Mouse (Mus musculus): ENCODE results near the gene Tomm40. TPM values are rescaled to one million over a fixed set of nuclear protein-coding genes. Genes with fewer than 3 reads are reported as not detected.
A peak's percentile ranks its signal among the peaks of the same experiment; 100 is the strongest.

Gene Tomm40
- polyA plus RNA-seq, 1 experiment = 218 TPM

- TF ChIP-seq CTCF (IDR thresholded peaks at IDR 0.05; ENCODE audit: control insufficient read depth, insufficient read depth, insufficient read length) (no peak), CEBPB (IDR thresholded peaks at IDR 0.05; ENCODE audit: low read depth) (no peak), MAX (IDR thresholded peaks at IDR 0.05) (no peak), FOSL1 (IDR thresholded peaks at IDR 0.05; ENCODE audit: insufficient read depth, low read length, poor library complexity, severe bottlenecking) (no peak), MYOD1 (IDR thresholded peaks at IDR 0.05; ENCODE audit: control insufficient read depth, insufficient read length, low read depth) (no peak), USF1 (IDR thresholded peaks at IDR 0.05; ENCODE audit: low read depth) (no peak), MYOG (IDR thresholded peaks at IDR 0.05; ENCODE audit: control insufficient read depth, extremely low read depth, insufficient read length) (no peak)
- Histone ChIP-seq H3K4me3 (ENCODE audit: insufficient read depth, poor library complexity, severe bottlenecking) (no peak overlapping the region), H3K27me3 (ENCODE audit: control insufficient read depth, insufficient read depth, insufficient read length) (no peaks in the 10 kb centered on the region), H3ac (ENCODE audit: control insufficient read depth, insufficient read length, low read depth) (no peak overlapping the region), H3K79me2 (ENCODE audit: control insufficient read depth, insufficient read depth) (peaks cover 31% of the 10 kb centered on the region), H3K36me3 (ENCODE audit: control insufficient read depth, insufficient read depth) (no peaks in the 10 kb centered on the region), H3K79me3 (ENCODE audit: low read depth) (peaks cover 26% of the 10 kb centered on the region)
These were observed 48.5 kb downstream of the Tomm40 start for GRCm38 (mm10) chr7:19666750-19667149.

GRCm38 (mm10) chr7:19664955-19665841, 50.0 kb downstream of the Tomm40 start, which contains the start of gene Clptm1:
TSS of gene Clptm1 (minus strand) at chr7:19665033.
- H3K4me3 ChIP-seq (ENCODE audit: insufficient read depth, poor library complexity, severe bottlenecking) = peak within 1 kb of the TSS; percentile 79
- no peaks in the 10 kb centered on the region for H3K27me3 ChIP-seq (ENCODE audit: control insufficient read depth, insufficient read depth, insufficient read length)
- no peaks in the 10 kb centered on the region for H3K36me3 ChIP-seq (ENCODE audit: control insufficient read depth, insufficient read depth)
- peaks cover 46% of the 10 kb centered on the region for H3K79me2 ChIP-seq (ENCODE audit: control insufficient read depth, insufficient read depth)
- peaks cover 39% of the 10 kb centered on the region for H3K79me3 ChIP-seq (ENCODE audit: low read depth)
- TF ChIP-seq MYOG (IDR thresholded peaks at IDR 0.05; ENCODE audit: control insufficient read depth, extremely low read depth, insufficient read length) (no peak), CTCF (IDR thresholded peaks at IDR 0.05; ENCODE audit: control insufficient read depth, insufficient read depth, insufficient read length) (no peak), MAX (IDR thresholded peaks at IDR 0.05) (no peak), FOSL1 (IDR thresholded peaks at IDR 0.05; ENCODE audit: insufficient read depth, low read length, poor library complexity, severe bottlenecking) (no peak), CEBPB (IDR thresholded peaks at IDR 0.05; ENCODE audit: low read depth) (no peak), MYOD1 (IDR thresholded peaks at IDR 0.05; ENCODE audit: control insufficient read depth, insufficient read length, low read depth) (no peak), USF1 (IDR thresholded peaks at IDR 0.05; ENCODE audit: low read depth) (no peak)
- H3ac ChIP-seq (ENCODE audit: control insufficient read depth, insufficient read length, low read depth) = peak within 1 kb of the TSS; percentile 97

GRCm38 (mm10) chr7:19664455-19664954, 50.7 kb downstream of the Tomm40 start:
- no peak for TF ChIP-seq FOSL1 (IDR thresholded peaks at IDR 0.05; ENCODE audit: insufficient read depth, low read length, poor library complexity, severe bottlenecking)
- TF ChIP-seq MYOD1 (IDR thresholded peaks at IDR 0.05; ENCODE audit: control insufficient read depth, insufficient read length, low read depth) = no peak
- TF ChIP-seq USF1 (IDR thresholded peaks at IDR 0.05; ENCODE audit: low read depth) = no peak
- no peak for TF ChIP-seq CTCF (IDR thresholded peaks at IDR 0.05; ENCODE audit: control insufficient read depth, insufficient read depth, insufficient read length)
- no peak for TF ChIP-seq CEBPB (IDR thresholded peaks at IDR 0.05; ENCODE audit: low read depth)
- TF ChIP-seq MAX (IDR thresholded peaks at IDR 0.05) = no peak
- TF ChIP-seq MYOG (IDR thresholded peaks at IDR 0.05; ENCODE audit: control insufficient read depth, extremely low read depth, insufficient read length) = no peak
- H3K79me3 ChIP-seq (ENCODE audit: low read depth) = peaks cover 46% of the 10 kb centered on the region
- peak overlapping the region; percentile 79 for H3K4me3 ChIP-seq (ENCODE audit: insufficient read depth, poor library complexity, severe bottlenecking)
- H3ac ChIP-seq (ENCODE audit: control insufficient read depth, insufficient read length, low read depth) = peak overlapping the region; percentile 97
- no peaks in the 10 kb centered on the region for H3K27me3 ChIP-seq (ENCODE audit: control insufficient read depth, insufficient read depth, insufficient read length)
- H3K36me3 ChIP-seq (ENCODE audit: control insufficient read depth, insufficient read depth) = no peaks in the 10 kb centered on the region
- H3K79me2 ChIP-seq (ENCODE audit: control insufficient read depth, insufficient read depth) = peaks cover 53% of the 10 kb centered on the region

- Histone ChIP-seq H3K79me3 (ENCODE audit: low read depth) (peaks cover 49% of the 10 kb centered on the region), H3K27me3 (ENCODE audit: control insufficient read depth, insufficient read depth, insufficient read length) (no peaks in the 10 kb centered on the region), H3K79me2 (ENCODE audit: control insufficient read depth, insufficient read depth) (peaks cover 59% of the 10 kb centered on the region), H3K36me3 (ENCODE audit: control insufficient read depth, insufficient read depth) (no peaks in the 10 kb centered on the region), H3ac (ENCODE audit: control insufficient read depth, insufficient read length, low read depth) (peak overlapping the region; percentile 97), H3K4me3 (ENCODE audit: insufficient read depth, poor library complexity, severe bottlenecking) (peak overlapping the region; percentile 79)
- TF ChIP-seq FOSL1 (IDR thresholded peaks at IDR 0.05; ENCODE audit: insufficient read depth, low read length, poor library complexity, severe bottlenecking) (no peak), CTCF (IDR thresholded peaks at IDR 0.05; ENCODE audit: control insufficient read depth, insufficient read depth, insufficient read length) (no peak), CEBPB (IDR thresholded peaks at IDR 0.05; ENCODE audit: low read depth) (no peak), USF1 (IDR thresholded peaks at IDR 0.05; ENCODE audit: low read depth) (no peak), MAX (IDR thresholded peaks at IDR 0.05) (no peak), MYOG (IDR thresholded peaks at IDR 0.05; ENCODE audit: control insufficient read depth, extremely low read depth, insufficient read length) (no peak), MYOD1 (IDR thresholded peaks at IDR 0.05; ENCODE audit: control insufficient read depth, insufficient read length, low read depth) (no peak)
These were observed 51.3 kb downstream of the Tomm40 start for GRCm38 (mm10) chr7:19663940-19664339.

GRCm38 (mm10) chr7:19652614-19653013, 62.6 kb downstream of the Tomm40 start:
- H3K27me3 ChIP-seq (ENCODE audit: control insufficient read depth, insufficient read depth, insufficient read length) = no peaks in the 10 kb centered on the region
- no peak overlapping the region for H3K4me3 ChIP-seq (ENCODE audit: insufficient read depth, poor library complexity, severe bottlenecking)
- no peak overlapping the region for H3ac ChIP-seq (ENCODE audit: control insufficient read depth, insufficient read length, low read depth)
- peaks cover 8% of the 10 kb centered on the region for H3K79me3 ChIP-seq (ENCODE audit: low read depth)
- H3K36me3 ChIP-seq (ENCODE audit: control insufficient read depth, insufficient read depth) = peaks cover 8% of the 10 kb centered on the region
- TF ChIP-seq USF1 (IDR thresholded peaks at IDR 0.05; ENCODE audit: low read depth) (no peak), FOSL1 (IDR thresholded peaks at IDR 0.05; ENCODE audit: insufficient read depth, low read length, poor library complexity, severe bottlenecking) (no peak), MAX (IDR thresholded peaks at IDR 0.05) (no peak), MYOD1 (IDR thresholded peaks at IDR 0.05; ENCODE audit: control insufficient read depth, insufficient read length, low read depth) (no peak), MYOG (IDR thresholded peaks at IDR 0.05; ENCODE audit: control insufficient read depth, extremely low read depth, insufficient read length) (no peak), CTCF (IDR thresholded peaks at IDR 0.05; ENCODE audit: control insufficient read depth, insufficient read depth, insufficient read length) (no peak), CEBPB (IDR thresholded peaks at IDR 0.05; ENCODE audit: low read depth) (no peak)
- H3K79me2 ChIP-seq (ENCODE audit: control insufficient read depth, insufficient read depth) = peaks cover 16% of the 10 kb centered on the region

Other genes starting within 250 kb of the Tomm40 start
- 4.8 TPM for gene Bloc1s3, start 207.1 kb downstream of the Tomm40 start, polyA plus RNA-seq (2012; fragmentation: generic; extraction: Trizol)
- gene Trappc6a, start 207.0 kb downstream of the Tomm40 start, polyA plus RNA-seq (2012; fragmentation: generic; extraction: Trizol) = 23.2 TPM
- gene Nkpd1, start 197.6 kb downstream of the Tomm40 start, polyA plus RNA-seq (2012; fragmentation: generic; extraction: Trizol) = 0.11 TPM
- 32.6 TPM for gene Ppp1r37, start 152.4 kb downstream of the Tomm40 start, polyA plus RNA-seq (2012; fragmentation: generic; extraction: Trizol)
- 1.9 TPM for gene Zfp296, start 138.2 kb downstream of the Tomm40 start, polyA plus RNA-seq (2012; fragmentation: generic; extraction: Trizol)
- gene Gemin7, start 137.8 kb downstream of the Tomm40 start, polyA plus RNA-seq (2012; fragmentation: generic; extraction: Trizol) = 136 TPM
- gene Clasrp, start 111.0 kb downstream of the Tomm40 start, polyA plus RNA-seq (2012; fragmentation: generic; extraction: Trizol) = 19.0 TPM
- 11.1 TPM for gene Relb, start 86.0 kb downstream of the Tomm40 start, polyA plus RNA-seq (2012; fragmentation: generic; extraction: Trizol)
- gene Clptm1, start 50.4 kb downstream of the Tomm40 start, polyA plus RNA-seq (2012; fragmentation: generic; extraction: Trizol) = 95.7 TPM
- not detected for gene Apoc2, start 37.5 kb downstream of the Tomm40 start, polyA plus RNA-seq (2012; fragmentation: generic; extraction: Trizol)
- gene Gm44805, start 34.0 kb downstream of the Tomm40 start, polyA plus RNA-seq (2012; fragmentation: generic; extraction: Trizol) = not detected
- gene Apoc4, start 34.0 kb downstream of the Tomm40 start, polyA plus RNA-seq (2012; fragmentation: generic; extraction: Trizol) = not detected
- gene Apoc1, start 22.8 kb downstream of the Tomm40 start, polyA plus RNA-seq (2012; fragmentation: generic; extraction: Trizol) = not detected
- gene Apoe, start 16.2 kb downstream of the Tomm40 start, polyA plus RNA-seq (2012; fragmentation: generic; extraction: Trizol) = 2.0 TPM
- 26.7 TPM for gene Nectin2, start 35.0 kb upstream of the Tomm40 start, polyA plus RNA-seq (2012; fragmentation: generic; extraction: Trizol)
- gene Bcam, start 55.6 kb upstream of the Tomm40 start, polyA plus RNA-seq (2012; fragmentation: generic; extraction: Trizol) = 1.7 TPM
- not detected for gene Cblc, start 81.4 kb upstream of the Tomm40 start, polyA plus RNA-seq (2012; fragmentation: generic; extraction: Trizol)
- gene Bcl3, start 107.3 kb upstream of the Tomm40 start, polyA plus RNA-seq (2012; fragmentation: generic; extraction: Trizol) = 7.8 TPM
- gene Gm19345, start 136.6 kb upstream of the Tomm40 start, polyA plus RNA-seq (2012; fragmentation: generic; extraction: Trizol) = not detected
- not detected for gene Ceacam16, start 145.9 kb upstream of the Tomm40 start, polyA plus RNA-seq (2012; fragmentation: generic; extraction: Trizol)
- gene Ceacam19, start 172.5 kb upstream of the Tomm40 start, polyA plus RNA-seq (2012; fragmentation: generic; extraction: Trizol) = not detected
- 16.5 TPM for gene Pvr, start 205.7 kb upstream of the Tomm40 start, polyA plus RNA-seq (2012; fragmentation: generic; extraction: Trizol)
- gene Igsf23, start 235.3 kb upstream of the Tomm40 start, polyA plus RNA-seq (2012; fragmentation: generic; extraction: Trizol) = 0.06 TPM
- gene Ceacam20, start 250.0 kb upstream of the Tomm40 start, polyA plus RNA-seq (2012; fragmentation: generic; extraction: Trizol) = not detected

All from C2C12 (cell line).